Mouse (Mus musculus): Measurements from ENCODE around the gene Kctd19.

DNA sequence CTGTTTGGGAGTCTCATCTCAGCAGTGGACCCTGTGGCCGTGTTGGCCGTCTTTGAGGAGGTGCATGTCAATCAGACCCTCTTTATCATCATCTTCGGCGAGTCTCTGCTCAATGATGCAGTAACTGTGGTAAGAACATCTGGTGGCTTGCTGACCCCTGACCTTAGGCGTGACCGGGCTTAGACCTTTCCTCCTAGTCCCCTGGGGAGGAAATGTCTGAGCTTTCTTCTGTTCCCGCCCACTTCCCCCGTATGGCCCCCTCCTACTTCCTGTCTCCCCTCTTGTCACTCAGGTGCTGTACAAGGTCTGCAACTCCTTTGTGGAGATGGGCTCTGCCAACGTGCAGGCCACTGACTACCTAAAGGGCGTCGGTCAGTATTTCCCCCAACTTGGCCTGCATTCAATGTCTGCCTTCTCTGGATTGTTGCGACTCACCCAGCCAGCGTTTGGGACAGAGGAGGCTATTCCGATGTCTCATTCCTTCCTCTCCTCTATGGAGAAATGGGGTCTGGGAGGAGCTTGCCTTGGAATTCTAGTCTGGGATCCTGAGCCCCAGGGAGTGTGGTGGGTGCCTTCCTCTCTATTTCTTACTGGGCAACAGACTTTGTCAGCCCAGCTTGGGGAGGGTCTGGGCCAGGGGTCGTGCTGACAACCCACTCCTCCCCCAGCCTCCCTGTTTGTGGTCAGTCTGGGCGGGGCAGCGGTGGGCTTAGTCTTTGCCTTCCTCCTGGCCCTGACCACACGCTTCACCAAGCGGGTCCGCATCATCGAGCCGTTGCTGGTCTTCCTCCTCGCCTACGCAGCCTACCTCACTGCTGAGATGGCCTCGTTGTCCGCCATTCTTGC is 57.9 kb downstream of the Kctd19 start:
- TF ChIP-seq CTCF (IDR thresholded peaks at IDR 0.05; ENCODE audit: low read depth) (no peak), EP300 (IDR thresholded peaks at IDR 0.05; ENCODE audit: low read depth) (no peak)

Data from liver, embryonic 14.5 days (tissue).